Mouse (Mus musculus): Measurements from ENCODE around the gene Tfap2e. TPM values are rescaled to one million over a fixed set of nuclear protein-coding genes. Genes with fewer than 3 reads are reported as not detected.

The Tfap2e gene
- total and polyA plus RNA-seq, 2 experiments from 2014 or later: 0.15 TPM; not detected in 1

DNA sequence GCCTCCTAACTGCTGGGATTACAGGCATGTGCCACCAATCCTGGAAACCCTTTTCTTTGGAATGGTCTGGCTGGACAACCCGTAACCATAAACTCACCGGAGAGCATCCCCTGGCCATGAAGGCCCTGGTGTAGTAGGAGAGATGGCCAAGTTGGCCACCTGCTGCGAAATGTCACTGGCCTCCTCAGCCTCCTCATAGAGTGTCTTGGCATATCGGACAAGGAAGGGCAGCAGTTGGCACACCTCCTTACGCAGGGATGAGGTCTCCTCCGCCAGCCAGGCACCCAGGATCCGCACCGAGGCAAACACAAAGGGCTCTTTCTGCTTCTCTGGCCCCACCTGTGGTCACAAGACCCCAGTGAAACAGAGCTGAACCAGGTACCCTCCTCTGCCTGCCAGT is 12.3 kb upstream of the Tfap2e start:
- TF ChIP-seq CTCF (IDR thresholded peaks at IDR 0.05; ENCODE audit: low read depth): no peak
- Histone ChIP-seq H3K27ac (no peak overlapping the region), H3K4me1 (ENCODE audit: insufficient read depth, low read length) (peaks cover 32% of the 10 kb centered on the region), H3K4me2 (ENCODE audit: low read depth, low read length) (no peak overlapping the region), H3K9me3 (ENCODE audit: low read length) (no peaks in the 10 kb centered on the region), H3K4me3 (ENCODE audit: low read length) (no peak overlapping the region), H3K27me3 (ENCODE audit: insufficient read depth, low read length) (no peaks in the 10 kb centered on the region), H3K36me3 (ENCODE audit: insufficient read depth, low read length) (peaks cover 26% of the 10 kb centered on the region), H3K9ac (replicated peaks; ENCODE audit: low read length) (no peak overlapping the region)
- WGBS: 84% methylated on average over 8 of the region's 8 CpGs
- ATAC-seq (no peak), DNase-seq (ENCODE audit: low spot score) (no peak)

DNA sequence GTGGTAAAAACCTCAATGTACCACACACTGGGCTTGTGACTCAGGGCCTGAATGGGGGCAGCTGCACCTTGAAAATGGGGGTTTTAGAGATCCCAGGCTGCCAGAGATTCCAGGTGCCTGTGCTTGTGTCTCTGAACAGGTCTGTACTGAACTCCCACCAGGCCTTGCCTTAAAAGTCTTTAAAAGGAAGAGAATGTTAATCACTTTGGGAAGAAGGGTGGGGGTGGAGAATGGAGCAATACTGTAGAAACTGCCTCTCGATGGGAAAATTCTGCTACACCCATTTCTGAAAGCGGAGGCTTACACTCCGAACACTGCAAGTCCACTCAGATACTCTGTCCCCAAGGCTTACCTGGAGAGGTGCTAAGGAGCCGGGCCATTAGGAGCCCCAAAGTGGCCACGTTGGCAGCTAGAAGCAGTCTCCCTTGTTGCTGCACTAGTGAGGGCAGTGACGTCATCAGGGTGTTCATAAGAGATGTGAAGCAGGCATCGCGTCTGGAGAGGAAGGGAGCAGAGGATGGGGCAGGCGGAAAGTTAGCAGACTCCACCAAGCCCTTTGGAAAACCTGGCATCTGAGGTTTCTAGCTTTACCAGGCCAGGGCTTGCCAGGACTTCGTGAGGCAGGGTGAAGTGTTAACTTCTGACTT is 10.3 kb upstream of the Tfap2e start:
- no peak for TF ChIP-seq CTCF (IDR thresholded peaks at IDR 0.05; ENCODE audit: low read depth)
- WGBS: 86% methylated on average over 10 of the region's 10 CpGs
- no peak for ATAC-seq
- Histone ChIP-seq H3K4me1 (ENCODE audit: insufficient read depth, low read length) (peaks cover 22% of the 10 kb centered on the region), H3K36me3 (ENCODE audit: insufficient read depth, low read length) (peaks cover 26% of the 10 kb centered on the region), H3K9me3 (ENCODE audit: low read length) (no peaks in the 10 kb centered on the region), H3K27me3 (ENCODE audit: insufficient read depth, low read length) (no peaks in the 10 kb centered on the region), H3K4me2 (ENCODE audit: low read depth, low read length) (no peak overlapping the region), H3K9ac (replicated peaks; ENCODE audit: low read length) (no peak overlapping the region), H3K27ac (no peak overlapping the region), H3K4me3 (ENCODE audit: low read length) (no peak overlapping the region)
- DNase-seq (ENCODE audit: low spot score): no peak

DNA sequence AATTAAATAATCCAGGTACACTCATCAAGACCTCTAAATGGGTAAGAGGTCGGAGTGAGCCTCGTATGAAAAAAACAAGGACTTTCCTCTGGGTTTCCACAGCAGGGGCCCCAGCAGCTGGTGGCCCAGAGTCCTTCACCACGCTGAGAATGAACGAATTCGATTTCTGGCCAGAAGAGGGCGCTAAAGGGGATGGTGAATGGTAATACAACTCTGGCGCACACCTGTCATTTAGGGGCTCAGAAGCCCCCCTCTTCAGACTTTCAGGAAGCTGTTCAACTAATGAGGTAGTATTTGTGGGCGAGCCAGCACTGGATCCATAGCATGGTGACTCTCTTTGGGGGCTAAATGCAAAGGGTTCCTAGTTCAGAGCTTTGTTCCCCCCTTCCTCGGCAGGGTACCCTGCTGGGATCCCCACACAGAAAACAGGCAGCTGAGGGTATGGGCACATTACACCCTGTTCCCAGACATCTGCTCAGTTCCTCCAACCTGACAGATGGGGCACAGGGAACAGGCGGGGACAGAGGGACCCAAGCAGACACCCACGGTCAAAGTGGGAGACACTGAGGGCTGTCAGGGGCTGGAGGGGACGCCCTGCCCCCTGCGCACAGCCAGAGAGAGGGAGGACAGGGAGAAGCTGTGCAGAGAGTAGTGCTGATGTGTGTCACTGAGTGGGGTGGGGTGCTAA is 9.6 kb upstream of the Tfap2e start:
- no peaks in the 10 kb centered on the region for H3K27me3 ChIP-seq (ENCODE audit: insufficient read depth, low read length)
- ATAC-seq (no peak), DNase-seq (ENCODE audit: low spot score) (peak; percentile 76)
- H3K9ac ChIP-seq (replicated peaks; ENCODE audit: low read length): no peak overlapping the region
- H3K36me3 ChIP-seq (ENCODE audit: insufficient read depth, low read length): peaks cover 26% of the 10 kb centered on the region
- 29% methylated on average over 13 of the region's 13 CpGs for WGBS
- no peak overlapping the region for H3K4me2 ChIP-seq (ENCODE audit: low read depth, low read length)
- H3K27ac ChIP-seq: no peak overlapping the region
- peak; percentile 80 for TF ChIP-seq CTCF (IDR thresholded peaks at IDR 0.05; ENCODE audit: low read depth)
- no peaks in the 10 kb centered on the region for H3K9me3 ChIP-seq (ENCODE audit: low read length)
- peaks cover 16% of the 10 kb centered on the region for H3K4me1 ChIP-seq (ENCODE audit: insufficient read depth, low read length)
- H3K4me3 ChIP-seq (ENCODE audit: low read length): no peak overlapping the region

DNA sequence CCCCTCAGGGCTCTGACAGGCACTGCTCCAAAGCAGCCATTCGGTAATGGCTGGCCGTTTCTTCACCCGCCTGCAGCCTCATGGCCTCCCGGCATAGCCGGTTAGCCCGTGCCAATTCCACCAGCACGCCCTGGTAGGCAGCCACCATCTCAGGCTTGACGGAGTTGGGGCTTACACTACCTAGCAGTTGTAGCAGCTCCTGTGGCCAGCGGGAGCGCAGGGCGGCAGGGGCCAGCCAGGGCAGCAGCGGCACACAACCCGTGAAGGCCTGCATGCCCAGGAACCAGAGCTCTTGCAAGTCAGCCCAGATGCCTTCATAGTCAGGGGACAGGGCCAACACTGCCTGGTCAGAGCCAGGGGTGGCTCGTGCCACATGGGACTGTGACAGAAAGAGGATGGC is 8.8 kb upstream of the Tfap2e start:
- Histone ChIP-seq H3K4me2 (ENCODE audit: low read depth, low read length) (no peak overlapping the region), H3K9ac (replicated peaks; ENCODE audit: low read length) (no peak overlapping the region), H3K27me3 (ENCODE audit: insufficient read depth, low read length) (no peaks in the 10 kb centered on the region), H3K4me1 (ENCODE audit: insufficient read depth, low read length) (peaks cover 7% of the 10 kb centered on the region), H3K27ac (no peak overlapping the region), H3K9me3 (ENCODE audit: low read length) (no peaks in the 10 kb centered on the region), H3K4me3 (ENCODE audit: low read length) (no peak overlapping the region), H3K36me3 (ENCODE audit: insufficient read depth, low read length) (peaks cover 26% of the 10 kb centered on the region)
- DNase-seq (ENCODE audit: low spot score) (no peak), ATAC-seq (no peak)
- no peak for TF ChIP-seq CTCF (IDR thresholded peaks at IDR 0.05; ENCODE audit: low read depth)
- WGBS: 75% methylated on average over 14 of the region's 14 CpGs

DNA sequence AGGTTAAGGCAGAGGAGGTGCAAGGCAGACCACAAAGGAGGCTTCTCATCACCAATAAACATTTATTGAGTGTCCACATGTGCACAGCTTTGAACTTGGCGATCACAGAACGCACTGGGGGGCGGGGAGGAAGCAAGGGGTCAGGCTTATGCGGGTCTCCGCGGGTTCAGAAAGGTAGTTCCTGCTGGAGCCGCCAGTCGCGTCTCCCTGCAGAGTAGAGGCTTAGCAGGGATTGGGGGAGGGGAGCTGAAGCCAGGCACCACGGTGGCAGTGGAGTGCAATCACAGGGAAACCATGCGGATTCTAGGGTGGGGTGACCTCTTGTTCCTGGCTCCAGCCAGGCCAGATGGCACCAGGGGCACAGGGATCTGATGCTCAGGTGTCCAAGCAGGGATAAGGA is 7.7 kb upstream of the Tfap2e start:
- 17% methylated on average over 11 of the region's 11 CpGs for WGBS
- Histone ChIP-seq H3K4me3 (ENCODE audit: low read length) (no peak overlapping the region), H3K36me3 (ENCODE audit: insufficient read depth, low read length) (peaks cover 26% of the 10 kb centered on the region), H3K9ac (replicated peaks; ENCODE audit: low read length) (no peak overlapping the region), H3K9me3 (ENCODE audit: low read length) (no peaks in the 10 kb centered on the region), H3K4me1 (ENCODE audit: insufficient read depth, low read length) (no peaks in the 10 kb centered on the region), H3K4me2 (ENCODE audit: low read depth, low read length) (no peak overlapping the region), H3K27me3 (ENCODE audit: insufficient read depth, low read length) (peaks cover 7% of the 10 kb centered on the region), H3K27ac (no peak overlapping the region)
- TF ChIP-seq CTCF (IDR thresholded peaks at IDR 0.05; ENCODE audit: low read depth): no peak
- ATAC-seq (no peak), DNase-seq (ENCODE audit: low spot score) (no peak)

DNA sequence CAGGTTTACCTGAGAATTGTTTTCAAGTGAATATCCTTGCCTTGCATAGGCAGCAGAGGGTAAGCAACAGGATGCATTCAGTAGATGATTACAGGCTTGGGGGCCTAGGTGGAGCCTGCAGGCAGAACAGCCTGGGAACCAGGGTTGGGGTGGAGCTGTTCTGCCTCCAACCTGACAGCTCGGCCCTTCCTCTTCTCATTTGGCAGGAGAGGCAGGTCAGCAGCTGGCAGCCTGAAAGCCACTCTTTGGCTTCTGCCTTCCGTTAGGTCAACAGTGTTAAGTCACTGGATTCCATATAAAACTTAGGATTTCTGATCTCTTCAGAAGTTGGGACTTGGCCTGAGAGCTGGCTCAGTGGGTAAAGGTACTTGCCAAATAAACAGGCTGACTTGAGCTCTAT is 6.9 kb upstream of the Tfap2e start:
- 32% methylated on average over 2 of the region's 2 CpGs for WGBS

DNA sequence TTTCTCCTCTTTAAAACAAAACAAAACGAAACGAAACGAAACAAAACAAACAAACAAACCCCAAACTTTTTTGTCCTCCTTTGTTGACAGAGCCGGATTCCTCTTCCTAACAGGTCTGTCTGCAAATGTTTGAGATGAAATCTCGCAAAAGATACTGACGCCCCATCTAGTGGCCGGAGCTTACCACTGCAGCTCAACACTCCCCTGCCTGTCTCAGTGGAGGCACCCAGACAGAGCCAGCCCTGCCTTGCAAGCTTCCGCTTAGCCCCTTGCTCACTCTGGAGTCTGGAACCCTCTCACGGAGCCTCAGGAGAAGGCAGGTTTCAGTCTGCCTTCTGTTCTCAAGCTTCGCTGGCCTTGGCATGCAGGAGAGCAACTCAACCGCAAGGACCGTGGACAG is 5.4 kb upstream of the Tfap2e start:
- ATAC-seq: peak; percentile 64; the same call in 1 of the 2 replicates
- no peaks in the 10 kb centered on the region for H3K9me3 ChIP-seq (ENCODE audit: low read length)
- H3K4me1 ChIP-seq (ENCODE audit: insufficient read depth, low read length): no peaks in the 10 kb centered on the region
- H3K4me2 ChIP-seq (ENCODE audit: low read depth, low read length): no peak overlapping the region
- peaks cover 29% of the 10 kb centered on the region for H3K27me3 ChIP-seq (ENCODE audit: insufficient read depth, low read length)
- H3K36me3 ChIP-seq (ENCODE audit: insufficient read depth, low read length): peaks cover 17% of the 10 kb centered on the region
- H3K9ac ChIP-seq (replicated peaks; ENCODE audit: low read length): no peak overlapping the region
- DNase-seq (ENCODE audit: low spot score): peak; percentile 92
- no peak overlapping the region for H3K27ac ChIP-seq
- 4% methylated on average over 12 of the region's 12 CpGs for WGBS
- TF ChIP-seq CTCF (IDR thresholded peaks at IDR 0.05; ENCODE audit: low read depth): peak; percentile 92
- H3K4me3 ChIP-seq (ENCODE audit: low read length): no peak overlapping the region

More for the DNA sequence above, 6.9 kb upstream of the Tfap2e start:
- Histone ChIP-seq H3K27ac (no peak overlapping the region), H3K36me3 (ENCODE audit: insufficient read depth, low read length) (peaks cover 26% of the 10 kb centered on the region), H3K9ac (replicated peaks; ENCODE audit: low read length) (no peak overlapping the region), H3K4me2 (ENCODE audit: low read depth, low read length) (no peak overlapping the region), H3K4me3 (ENCODE audit: low read length) (no peak overlapping the region), H3K27me3 (ENCODE audit: insufficient read depth, low read length) (peaks cover 14% of the 10 kb centered on the region), H3K9me3 (ENCODE audit: low read length) (no peaks in the 10 kb centered on the region), H3K4me1 (ENCODE audit: insufficient read depth, low read length) (no peaks in the 10 kb centered on the region)
- no peak for DNase-seq (ENCODE audit: low spot score)
- no peak for ATAC-seq
- no peak for TF ChIP-seq CTCF (IDR thresholded peaks at IDR 0.05; ENCODE audit: low read depth)
